Mouse (Mus musculus) frontal cortex, postnatal 36 days (tissue): ENCODE results near the gene Jmjd8.
"Not testable (repeated sequence)": the region's sequence is repeated elsewhere in the genome, so short reads cannot be mapped to it uniquely, and the experiment has no call there.

Source experiments
- DNase-seq, 2 experiments: peaks; one replicate each; pipeline ENCODE4 v3.0.0; 2022; ENCODE audit warnings: low spot score in 2 of 2

Gene Jmjd8

GRCm38 (mm10) chr17:25828712-25829557 is at the start of gene Jmjd8:
TSS of gene Jmjd8 (plus strand) at chr17:25828867.
- DNase-seq, result peak; percentile 85 to 91

GRCm38 (mm10) chr17:25781339-25781738 is 47.3 kb upstream of the Jmjd8 start:
- no peak for DNase-seq

GRCm38 (mm10) chr17:25783086-25783485 is 45.6 kb upstream of the Jmjd8 start:
- no peak for DNase-seq

GRCm38 (mm10) chr17:25783861-25784574 is 44.6 kb upstream of the Jmjd8 start:
- DNase-seq, result no peak

GRCm38 (mm10) chr17:25785281-25785745 is 43.4 kb upstream of the Jmjd8 start, which contains the start of gene Haghl:
TSS of gene Haghl (minus strand) at chr17:25785673.
- DNase-seq, result peak; percentile 98

- DNase-seq, result no peak
Observed at GRCm38 (mm10) chr17:25786280-25786679, 42.4 kb upstream of the Jmjd8 start, which contains the start of gene Ccdc78. TSS of gene Ccdc78 (plus strand) at chr17:25786580.

GRCm38 (mm10) chr17:25786781-25787504 is 41.7 kb upstream of the Jmjd8 start:
- no peak for DNase-seq

GRCm38 (mm10) chr17:25791320-25791842 is 37.3 kb upstream of the Jmjd8 start:
- DNase-seq, result no peak

GRCm38 (mm10) chr17:25791843-25792527 is 36.7 kb upstream of the Jmjd8 start:
- peak; percentile 87 to 88 for DNase-seq

- DNase-seq, result peak in 1 of 2 experiments; percentile 73
Observed at GRCm38 (mm10) chr17:25792615-25793014, 36.1 kb upstream of the Jmjd8 start, which contains the start of gene Fam173a. TSS of gene Fam173a (minus strand) at chr17:25792901.

- DNase-seq, result no peak
Observed at GRCm38 (mm10) chr17:25794197-25794596, 34.5 kb upstream of the Jmjd8 start.

- DNase-seq, result no peak
Observed at GRCm38 (mm10) chr17:25794998-25795397, 33.7 kb upstream of the Jmjd8 start.

- DNase-seq, result peak in 1 of 2 experiments; percentile 63
Observed at GRCm38 (mm10) chr17:25795609-25796092, 33.0 kb upstream of the Jmjd8 start, which contains the start of gene AC134908.4. TSS of gene AC134908.4 (minus strand) at chr17:25795659.

GRCm38 (mm10) chr17:25796211-25796771 is 32.4 kb upstream of the Jmjd8 start:
- DNase-seq, result no peak

- peak in 1 of 2 experiments; percentile 67 for DNase-seq
Observed at GRCm38 (mm10) chr17:25796951-25797369, 31.7 kb upstream of the Jmjd8 start, which contains the start of gene Metrn. TSS of gene Metrn (minus strand) at chr17:25797136.

GRCm38 (mm10) chr17:25801029-25801428 is 27.6 kb upstream of the Jmjd8 start:
- peak in 1 of 2 experiments; percentile 84 for DNase-seq

- peak; percentile 79 to 88 for DNase-seq
Observed at GRCm38 (mm10) chr17:25802825-25803517, 25.7 kb upstream of the Jmjd8 start.

- DNase-seq, result no peak
Observed at GRCm38 (mm10) chr17:25806507-25806906, 22.2 kb upstream of the Jmjd8 start.

- not testable (repeated sequence) for DNase-seq
Observed at GRCm38 (mm10) chr17:25807452-25807851, 21.2 kb upstream of the Jmjd8 start.
